Mouse (Mus musculus): ENCODE results near the gene Pbp2. TPM values are rescaled to one million over a fixed set of nuclear protein-coding genes. Genes with fewer than 3 reads are reported as not detected.
A peak's percentile ranks its signal among the peaks of the same experiment; 100 is the strongest.

The Pbp2 gene
- not detected in 2 replicates for polyA plus RNA-seq (2014; fragmentation: Nextera tagmentation; extraction: Ambion mirVana)

DNA sequence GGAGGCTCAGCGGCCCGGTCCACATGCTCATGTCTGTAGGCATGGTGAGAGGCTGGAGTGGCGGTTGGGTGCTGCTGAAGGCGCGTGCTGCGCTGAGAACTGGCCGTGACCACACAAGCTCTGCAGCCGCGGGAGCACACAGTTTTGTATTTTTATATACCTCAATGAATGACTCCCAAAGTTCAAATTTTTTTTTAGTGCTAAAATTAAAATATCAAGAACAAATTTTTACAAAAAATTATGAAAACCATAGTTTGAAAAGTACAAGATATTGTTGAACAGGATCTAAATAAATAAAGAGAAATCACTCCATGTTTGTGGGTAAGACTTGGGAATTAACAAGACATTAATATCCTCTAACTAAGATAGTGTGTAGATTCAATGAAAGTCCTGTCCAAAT lies at the start of gene Pbp2:
Gene Pbp2, minus strand, starts transcription at position 101 of the 400 bp plus-strand sequence.
- H3K27me3 ChIP-seq (replicated peaks; ENCODE audit: control insufficient read depth, insufficient read depth, low read length): no peaks in the 10 kb centered on the region
- H3K27ac ChIP-seq (ENCODE audit: low read depth, low read length): no peak within 1 kb of the TSS
- no peaks in the 10 kb centered on the region for H3K36me3 ChIP-seq (ENCODE audit: control insufficient read depth, insufficient read depth, low read length)
- DNase-seq (ENCODE audit: low spot score) (no peak), ATAC-seq (no peak)
- H3K9me3 ChIP-seq (replicated peaks; ENCODE audit: control insufficient read depth, low read length): no peaks in the 10 kb centered on the region
- WGBS: over 99% methylated on average over 9 of the region's 9 CpGs
- H3K4me3 ChIP-seq (ENCODE audit: low read depth, low read length): no peak within 1 kb of the TSS
- H3K4me1 ChIP-seq (ENCODE audit: control insufficient read depth, insufficient read depth, low read length): no peaks in the 10 kb centered on the region
- no peak within 1 kb of the TSS for H3K9ac ChIP-seq (ENCODE audit: low read length)
- H3K4me2 ChIP-seq (ENCODE audit: low read length): no peak within 1 kb of the TSS

- DNase-seq (ENCODE audit: low spot score) (no peak), ATAC-seq (no peak)
- Histone ChIP-seq H3K9me3 (replicated peaks; ENCODE audit: control insufficient read depth, low read length) (no peaks in the 10 kb centered on the region), H3K36me3 (ENCODE audit: control insufficient read depth, insufficient read depth, low read length) (no peaks in the 10 kb centered on the region), H3K27me3 (replicated peaks; ENCODE audit: control insufficient read depth, insufficient read depth, low read length) (no peaks in the 10 kb centered on the region), H3K4me3 (ENCODE audit: low read depth, low read length) (no peak overlapping the region), H3K27ac (ENCODE audit: low read depth, low read length) (no peak overlapping the region), H3K9ac (ENCODE audit: low read length) (no peak overlapping the region), H3K4me1 (ENCODE audit: control insufficient read depth, insufficient read depth, low read length) (peaks cover 15% of the 10 kb centered on the region), H3K4me2 (ENCODE audit: low read length) (no peak overlapping the region)
- 92% methylated on average over 4 of the region's 4 CpGs for WGBS
Measured at GRCm38 (mm10) chr6:135354953-135355352, 44.7 kb upstream of the Pbp2 start.

GRCm38 (mm10) chr6:135352537-135352936 lies 42.3 kb upstream of the Pbp2 start:
- WGBS: 15% methylated on average over 4 of the region's 4 CpGs
- no peaks in the 10 kb centered on the region for H3K27me3 ChIP-seq (replicated peaks; ENCODE audit: control insufficient read depth, insufficient read depth, low read length)
- ATAC-seq (peak; percentile 37), DNase-seq (ENCODE audit: low spot score) (peak; percentile 34)
- no peaks in the 10 kb centered on the region for H3K9me3 ChIP-seq (replicated peaks; ENCODE audit: control insufficient read depth, low read length)
- no peak overlapping the region for H3K4me3 ChIP-seq (ENCODE audit: low read depth, low read length)
- no peak overlapping the region for H3K4me2 ChIP-seq (ENCODE audit: low read length)
- H3K4me1 ChIP-seq (ENCODE audit: control insufficient read depth, insufficient read depth, low read length): peaks cover 15% of the 10 kb centered on the region
- no peak overlapping the region for H3K27ac ChIP-seq (ENCODE audit: low read depth, low read length)
- no peak overlapping the region for H3K9ac ChIP-seq (ENCODE audit: low read length)
- H3K36me3 ChIP-seq (ENCODE audit: control insufficient read depth, insufficient read depth, low read length): no peaks in the 10 kb centered on the region

- Histone ChIP-seq H3K9ac (ENCODE audit: low read length) (no peak overlapping the region), H3K4me3 (ENCODE audit: low read depth, low read length) (no peak overlapping the region), H3K4me2 (ENCODE audit: low read length) (no peak overlapping the region), H3K36me3 (ENCODE audit: control insufficient read depth, insufficient read depth, low read length) (no peaks in the 10 kb centered on the region), H3K27ac (ENCODE audit: low read depth, low read length) (0 out of 2 replicates have a peak overlapping the region, but pooled peaks have one; percentile 41), H3K9me3 (replicated peaks; ENCODE audit: control insufficient read depth, low read length) (no peaks in the 10 kb centered on the region), H3K4me1 (ENCODE audit: control insufficient read depth, insufficient read depth, low read length) (peaks cover 15% of the 10 kb centered on the region), H3K27me3 (replicated peaks; ENCODE audit: control insufficient read depth, insufficient read depth, low read length) (no peaks in the 10 kb centered on the region)
- DNase-seq (ENCODE audit: low spot score) (peak; percentile 62), ATAC-seq (peak; percentile 81)
- 65% methylated on average over 8 of the region's 8 CpGs for WGBS
Measured at GRCm38 (mm10) chr6:135351638-135352302, 41.6 kb upstream of the Pbp2 start.

DNA sequence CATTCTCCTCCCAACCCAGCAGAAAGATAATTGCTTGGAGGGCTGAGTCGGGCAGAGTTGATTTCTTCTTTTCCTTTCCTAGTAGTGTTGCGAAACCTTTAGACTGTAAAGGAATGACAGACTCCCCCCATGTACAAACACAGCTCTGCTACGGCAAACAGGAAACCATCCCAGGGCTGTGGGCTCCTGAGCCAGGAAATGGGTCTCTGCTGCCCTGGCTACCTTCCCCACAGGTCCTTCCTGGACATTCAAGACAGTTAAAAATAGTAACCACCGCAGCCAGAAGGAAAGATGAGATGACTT lies 30.8 kb upstream of the Pbp2 start:
- H3K4me1 ChIP-seq (ENCODE audit: control insufficient read depth, insufficient read depth, low read length): no peaks in the 10 kb centered on the region
- WGBS: 83% methylated on average over 4 of the region's 4 CpGs
- no peak overlapping the region for H3K4me3 ChIP-seq (ENCODE audit: low read depth, low read length)
- H3K36me3 ChIP-seq (ENCODE audit: control insufficient read depth, insufficient read depth, low read length): no peaks in the 10 kb centered on the region
- no peak overlapping the region for H3K9ac ChIP-seq (ENCODE audit: low read length)
- H3K9me3 ChIP-seq (replicated peaks; ENCODE audit: control insufficient read depth, low read length): no peaks in the 10 kb centered on the region
- no peak for DNase-seq (ENCODE audit: low spot score)
- no peak for ATAC-seq
- no peak overlapping the region for H3K27ac ChIP-seq (ENCODE audit: low read depth, low read length)
- no peaks in the 10 kb centered on the region for H3K27me3 ChIP-seq (replicated peaks; ENCODE audit: control insufficient read depth, insufficient read depth, low read length)
- no peak overlapping the region for H3K4me2 ChIP-seq (ENCODE audit: low read length)

DNA sequence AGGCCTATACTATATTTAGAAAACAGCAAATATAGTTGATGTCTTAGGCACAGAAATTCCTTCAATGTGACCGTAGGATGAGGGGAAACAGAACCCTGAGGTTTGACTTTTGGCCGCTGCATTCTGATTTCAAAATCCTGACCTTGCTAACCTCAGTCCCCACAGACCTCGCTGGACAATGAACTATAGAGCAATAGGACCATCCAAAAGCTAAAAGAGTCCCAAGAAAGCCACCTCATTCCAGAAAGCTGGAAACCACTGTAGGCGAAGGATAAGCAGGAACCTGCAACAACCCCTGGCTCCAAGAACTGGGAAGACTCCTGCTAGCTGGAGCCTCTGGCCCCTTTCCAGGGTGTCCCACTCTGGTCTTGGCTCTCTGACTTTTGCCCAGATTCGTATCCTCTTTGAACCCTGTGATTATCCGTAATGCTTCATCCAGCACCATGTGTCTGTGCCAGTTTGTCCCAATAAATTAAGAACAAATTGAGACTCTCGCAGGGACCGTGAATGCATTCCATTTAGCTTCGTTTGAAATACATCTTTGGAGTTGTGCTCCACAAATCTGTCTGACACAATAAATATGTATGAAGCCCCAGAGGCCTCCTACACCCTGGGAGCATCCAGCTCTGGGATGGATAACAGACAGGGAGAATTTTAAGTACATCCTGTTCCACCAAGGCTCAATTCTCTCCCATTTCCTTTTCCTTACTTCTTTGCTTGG lies 30.3 kb upstream of the Pbp2 start:
- Histone ChIP-seq H3K4me2 (ENCODE audit: low read length) (no peak overlapping the region), H3K4me1 (ENCODE audit: control insufficient read depth, insufficient read depth, low read length) (no peaks in the 10 kb centered on the region), H3K9ac (ENCODE audit: low read length) (no peak overlapping the region), H3K27me3 (replicated peaks; ENCODE audit: control insufficient read depth, insufficient read depth, low read length) (no peaks in the 10 kb centered on the region), H3K4me3 (ENCODE audit: low read depth, low read length) (no peak overlapping the region), H3K36me3 (ENCODE audit: control insufficient read depth, insufficient read depth, low read length) (no peaks in the 10 kb centered on the region), H3K27ac (ENCODE audit: low read depth, low read length) (no peak overlapping the region), H3K9me3 (replicated peaks; ENCODE audit: control insufficient read depth, low read length) (no peaks in the 10 kb centered on the region)
- 83% methylated on average over 9 of the region's 9 CpGs for WGBS
- DNase-seq (ENCODE audit: low spot score) (no peak), ATAC-seq (no peak)

DNA sequence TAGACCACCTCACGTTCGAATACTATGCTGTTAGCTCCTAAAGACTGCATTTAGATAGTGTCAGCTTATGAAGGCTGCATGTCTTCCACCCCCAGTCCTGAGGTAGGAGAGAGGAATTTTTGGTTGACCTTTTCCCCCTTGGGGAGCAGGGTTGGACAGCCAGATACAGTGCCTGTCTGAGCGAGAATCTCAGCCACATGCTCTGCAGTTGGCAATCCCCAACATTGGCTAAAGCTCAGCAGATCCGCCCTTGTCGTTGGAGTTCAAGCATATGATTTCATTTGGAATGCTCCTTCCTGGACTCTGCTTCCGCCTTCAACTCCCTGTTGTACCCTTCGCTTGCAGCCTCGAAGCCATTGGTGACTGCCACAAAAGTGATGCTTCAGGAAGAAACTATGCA lies 26.2 kb upstream of the Pbp2 start:
- DNase-seq (ENCODE audit: low spot score) (no peak), ATAC-seq (no peak)
- Histone ChIP-seq H3K9me3 (replicated peaks; ENCODE audit: control insufficient read depth, low read length) (no peaks in the 10 kb centered on the region), H3K4me3 (ENCODE audit: low read depth, low read length) (no peak overlapping the region), H3K36me3 (ENCODE audit: control insufficient read depth, insufficient read depth, low read length) (no peaks in the 10 kb centered on the region), H3K9ac (ENCODE audit: low read length) (no peak overlapping the region), H3K4me2 (ENCODE audit: low read length) (no peak overlapping the region), H3K27ac (ENCODE audit: low read depth, low read length) (no peak overlapping the region), H3K27me3 (replicated peaks; ENCODE audit: control insufficient read depth, insufficient read depth, low read length) (no peaks in the 10 kb centered on the region), H3K4me1 (ENCODE audit: control insufficient read depth, insufficient read depth, low read length) (no peaks in the 10 kb centered on the region)
- 91% methylated on average over 8 of the region's 8 CpGs for WGBS

GRCm38 (mm10) chr6:135333994-135334651 lies 23.9 kb upstream of the Pbp2 start:
- no peaks in the 10 kb centered on the region for H3K27me3 ChIP-seq (replicated peaks; ENCODE audit: control insufficient read depth, insufficient read depth, low read length)
- ATAC-seq: no peak
- H3K4me3 ChIP-seq (ENCODE audit: low read depth, low read length): no peak overlapping the region
- H3K36me3 ChIP-seq (ENCODE audit: control insufficient read depth, insufficient read depth, low read length): no peaks in the 10 kb centered on the region
- H3K9ac ChIP-seq (ENCODE audit: low read length): no peak overlapping the region
- H3K27ac ChIP-seq (ENCODE audit: low read depth, low read length): no peak overlapping the region
- no peak overlapping the region for H3K4me2 ChIP-seq (ENCODE audit: low read length)
- DNase-seq (ENCODE audit: low spot score): peak; percentile 17
- no peaks in the 10 kb centered on the region for H3K4me1 ChIP-seq (ENCODE audit: control insufficient read depth, insufficient read depth, low read length)
- no peaks in the 10 kb centered on the region for H3K9me3 ChIP-seq (replicated peaks; ENCODE audit: control insufficient read depth, low read length)
- 78% methylated on average over 5 of the region's 5 CpGs for WGBS

DNA sequence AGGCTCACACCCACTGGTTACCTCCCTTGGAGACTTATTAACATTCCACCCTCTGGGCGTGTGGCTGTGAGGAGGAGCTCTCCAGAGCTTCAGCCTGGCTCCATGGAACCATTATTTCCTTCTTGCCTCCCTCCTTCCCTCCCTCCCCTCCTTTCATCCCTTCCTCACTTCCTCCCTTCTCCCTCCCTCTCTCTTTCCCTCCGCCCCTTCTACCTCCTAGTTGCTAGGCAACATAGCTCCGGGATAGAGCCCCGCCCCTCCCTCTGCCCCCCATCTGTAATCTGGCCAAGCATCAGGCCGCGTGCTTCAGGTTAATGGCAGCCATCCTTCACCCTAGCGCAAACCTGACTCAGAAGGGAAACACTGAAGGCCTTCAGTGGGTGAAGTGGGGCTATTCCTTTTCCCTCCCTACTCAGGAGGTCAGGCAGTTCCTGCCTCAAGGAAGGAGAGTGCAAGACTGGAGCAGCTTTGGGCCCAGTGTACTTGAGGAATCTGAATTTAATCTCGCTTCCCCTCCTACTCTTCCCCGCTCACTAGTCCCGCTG lies 22.6 kb upstream of the Pbp2 start:
- ATAC-seq: peak; percentile 78
- Histone ChIP-seq H3K4me1 (ENCODE audit: control insufficient read depth, insufficient read depth, low read length) (no peaks in the 10 kb centered on the region), H3K36me3 (ENCODE audit: control insufficient read depth, insufficient read depth, low read length) (no peaks in the 10 kb centered on the region), H3K4me2 (ENCODE audit: low read length) (no peak overlapping the region), H3K9me3 (replicated peaks; ENCODE audit: control insufficient read depth, low read length) (no peaks in the 10 kb centered on the region), H3K27me3 (replicated peaks; ENCODE audit: control insufficient read depth, insufficient read depth, low read length) (no peaks in the 10 kb centered on the region), H3K27ac (ENCODE audit: low read depth, low read length) (no peak overlapping the region), H3K4me3 (ENCODE audit: low read depth, low read length) (no peak overlapping the region), H3K9ac (ENCODE audit: low read length) (no peak overlapping the region)
- WGBS: 18% methylated on average over 10 of the region's 10 CpGs
- peak; percentile 67 for DNase-seq (ENCODE audit: low spot score)

Measured in forebrain, embryonic 14.5 days (tissue).